Mouse (Mus musculus): ENCODE data around the gene Col5a1. TPM values are rescaled to one million over a fixed set of nuclear protein-coding genes. Genes with fewer than 3 reads are reported as not detected.

The Col5a1 gene
- polyA plus RNA-seq, 2 experiments, result 6.2 to 6.8 TPM

DNA sequence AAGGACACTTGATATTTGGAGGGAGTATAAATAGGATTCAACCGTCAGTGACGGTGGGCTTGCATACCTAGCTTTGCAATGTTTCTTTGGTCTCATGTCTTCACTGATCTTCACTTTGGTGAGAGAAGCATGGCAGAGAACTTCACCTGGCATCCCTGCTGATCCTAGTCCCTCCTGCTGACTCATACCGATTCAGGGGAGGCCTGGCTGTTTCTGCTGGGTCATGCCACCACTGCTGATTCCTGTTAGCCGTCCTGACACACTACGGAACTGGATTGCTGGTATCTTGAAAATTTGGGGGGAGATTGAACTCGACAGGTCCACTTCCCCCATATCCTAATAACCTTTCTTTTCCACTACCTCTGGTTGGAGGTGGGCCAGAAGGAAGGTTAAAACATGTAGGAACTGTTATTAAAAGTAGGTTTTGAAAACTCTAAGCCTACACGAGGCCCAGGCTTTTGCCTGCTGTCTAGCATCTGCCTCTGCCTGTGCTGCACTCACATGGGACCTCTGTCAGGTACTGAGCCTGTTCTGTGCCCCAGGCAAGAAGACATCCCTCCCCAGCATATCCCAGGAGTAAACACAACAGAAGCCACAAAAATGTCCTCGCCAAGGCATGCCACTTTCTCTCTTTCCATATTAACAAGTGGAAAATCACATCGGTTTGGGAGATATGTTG lies 158.8 kb downstream of the Col5a1 start:
- Histone ChIP-seq H3K9me3 (ENCODE audit: control insufficient read depth, low read length) (no peaks in the 10 kb centered on the region), H3K27ac (peak overlapping the region; percentile 74), H3K4me2 (ENCODE audit: low read depth) (0 out of 2 replicates have a peak overlapping the region, but pooled peaks have one; percentile 1), H3K36me3 (replicated peaks; ENCODE audit: control insufficient read depth, insufficient read depth, low read depth) (no peaks in the 10 kb centered on the region), H3K9ac (replicated peaks) (peak overlapping the region; percentile 31), H3K4me1 (replicated peaks; ENCODE audit: control insufficient read depth in 2 of 2, insufficient read depth in 2 of 2, low read length in 1 of 2) (peaks cover 11 to 25% of the 10 kb centered on the region in 2 experiments), H3K4me3 (ENCODE audit: insufficient read depth in 1 of 2, low read depth in 2 of 2, low read length in 2 of 2) (no peak overlapping the region), H3K27me3 (ENCODE audit: control insufficient read depth, insufficient read depth, low read length) (no peaks in the 10 kb centered on the region)
- TF ChIP-seq EP300 (IDR thresholded peaks at IDR 0.05; ENCODE audit: low read depth), result no peak; the same call in 1 of the 2 replicates
- ATAC-seq (ENCODE audit: insufficient read depth), result peak; percentile 79
- WGBS (ENCODE audit: insufficient replicate concordance), result 78% methylated on average over 9 of the region's 9 CpGs
- peak in 2 of 3 experiments; percentile 39 to 45 for DNase-seq (ENCODE audit: low read depth in 3 of 3, low spot score in 3 of 3)

DNA sequence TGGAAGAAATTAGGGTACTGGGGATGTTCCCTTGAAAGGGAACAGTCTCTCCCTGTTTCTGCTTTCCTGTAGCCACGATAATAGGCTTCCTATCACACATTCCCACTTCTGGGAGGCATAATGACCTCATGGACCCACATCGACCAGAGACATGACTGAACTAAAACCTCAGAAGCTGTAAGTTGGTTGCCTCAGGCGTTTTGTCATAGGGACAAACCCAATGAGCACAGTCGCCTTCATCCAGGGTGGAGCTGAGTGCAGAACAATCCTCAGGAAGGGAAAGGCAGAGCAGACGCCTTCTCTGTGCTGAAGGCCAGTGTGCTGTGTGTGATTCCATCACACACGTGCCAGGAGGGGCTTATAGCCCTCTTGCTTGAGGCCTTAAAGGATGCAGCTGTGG lies 160.1 kb downstream of the Col5a1 start:
- H3K4me1 ChIP-seq (replicated peaks; ENCODE audit: control insufficient read depth in 2 of 2, insufficient read depth in 2 of 2, low read length in 1 of 2), result peaks cover 11 to 25% of the 10 kb centered on the region in 2 experiments
- H3K4me3 ChIP-seq (ENCODE audit: insufficient read depth in 1 of 2, low read depth in 2 of 2, low read length in 2 of 2), result no peak overlapping the region
- no peaks in the 10 kb centered on the region for H3K36me3 ChIP-seq (replicated peaks; ENCODE audit: control insufficient read depth, insufficient read depth, low read depth)
- H3K27ac ChIP-seq, result no peak overlapping the region; the same call in 1 of the 2 replicates
- no peaks in the 10 kb centered on the region for H3K27me3 ChIP-seq (ENCODE audit: control insufficient read depth, insufficient read depth, low read length)
- 61% methylated on average over 6 of the region's 6 CpGs for WGBS (ENCODE audit: insufficient replicate concordance)
- DNase-seq (ENCODE audit: low read depth in 3 of 3, low spot score in 3 of 3) (no peak), ATAC-seq (ENCODE audit: insufficient read depth) (no peak)
- TF ChIP-seq CTCF (IDR thresholded peaks at IDR 0.05; ENCODE audit: low read depth), result no peak
- TF ChIP-seq EP300 (IDR thresholded peaks at IDR 0.05; ENCODE audit: low read depth), result no peak
- H3K9me3 ChIP-seq (ENCODE audit: control insufficient read depth, low read length), result no peaks in the 10 kb centered on the region
- H3K9ac ChIP-seq (replicated peaks), result no peak overlapping the region
- no peak overlapping the region for H3K4me2 ChIP-seq (ENCODE audit: low read depth)

DNA sequence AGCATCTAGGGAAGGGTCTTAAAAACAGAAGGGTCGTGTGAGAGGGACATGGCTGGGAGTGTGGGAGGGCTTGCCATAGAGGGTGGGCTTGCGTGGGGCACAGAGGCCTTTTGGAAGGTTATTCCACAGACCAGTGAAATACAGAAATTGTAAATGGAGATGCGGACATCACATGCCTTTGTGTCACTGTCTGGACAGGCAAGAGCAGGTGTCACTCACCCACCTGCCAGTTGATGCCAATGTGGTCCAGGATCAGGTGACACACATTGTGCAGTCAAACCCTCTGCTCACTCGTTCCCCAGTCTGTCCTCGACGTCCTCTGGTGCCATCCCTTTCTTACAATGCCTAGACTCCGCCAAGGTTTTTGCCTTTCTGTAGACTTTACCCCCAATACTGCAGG lies 160.9 kb downstream of the Col5a1 start:
- H3K27me3 ChIP-seq (ENCODE audit: control insufficient read depth, insufficient read depth, low read length), result no peaks in the 10 kb centered on the region
- no peak for ATAC-seq (ENCODE audit: insufficient read depth)
- no peaks in the 10 kb centered on the region for H3K9me3 ChIP-seq (ENCODE audit: control insufficient read depth, low read length)
- no peaks in the 10 kb centered on the region for H3K36me3 ChIP-seq (replicated peaks; ENCODE audit: control insufficient read depth, insufficient read depth, low read depth)
- no peak overlapping the region for H3K27ac ChIP-seq
- DNase-seq (ENCODE audit: low read depth in 3 of 3, low spot score in 3 of 3), result no peak
- WGBS (ENCODE audit: insufficient replicate concordance), result 65% methylated on average over 7 of the region's 7 CpGs
- H3K4me1 ChIP-seq (replicated peaks; ENCODE audit: control insufficient read depth in 2 of 2, insufficient read depth in 2 of 2, low read length in 1 of 2), result peaks cover 11 to 25% of the 10 kb centered on the region in 2 experiments
- no peak overlapping the region for H3K4me2 ChIP-seq (ENCODE audit: low read depth)
- no peak overlapping the region for H3K4me3 ChIP-seq (ENCODE audit: insufficient read depth in 1 of 2, low read depth in 2 of 2, low read length in 2 of 2)
- no peak overlapping the region for H3K9ac ChIP-seq (replicated peaks)
- TF ChIP-seq CTCF (IDR thresholded peaks at IDR 0.05; ENCODE audit: low read depth) (no peak), EP300 (IDR thresholded peaks at IDR 0.05; ENCODE audit: low read depth) (no peak)

DNA sequence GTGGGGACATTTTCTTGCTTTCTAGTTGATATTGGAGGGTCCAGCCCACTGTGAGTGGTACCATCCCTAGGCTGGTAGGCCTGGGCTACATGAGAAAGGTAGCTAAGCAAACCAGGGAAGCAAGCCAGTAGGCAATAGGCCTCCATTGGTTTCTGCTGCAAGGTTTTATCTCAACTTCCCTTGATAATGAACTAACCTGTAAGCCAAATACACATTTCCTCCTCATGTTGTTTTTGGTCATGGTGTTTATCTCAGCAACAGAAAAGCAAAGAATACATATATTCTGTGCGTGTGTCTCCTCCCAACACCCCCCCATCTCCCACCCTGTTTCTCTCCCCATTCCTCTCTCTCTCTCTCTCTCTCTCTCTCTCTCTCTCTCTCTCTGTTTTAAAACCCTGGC lies 173.7 kb downstream of the Col5a1 start:
- ATAC-seq (ENCODE audit: insufficient read depth) (no peak), DNase-seq (ENCODE audit: low read depth in 3 of 3, low spot score in 3 of 3) (no peak)
- H3K9ac ChIP-seq (replicated peaks), result no peak overlapping the region
- peaks cover 25 to 29% of the 10 kb centered on the region in 2 experiments for H3K4me1 ChIP-seq (replicated peaks; ENCODE audit: control insufficient read depth in 2 of 2, insufficient read depth in 2 of 2, low read length in 1 of 2)
- H3K4me3 ChIP-seq (ENCODE audit: insufficient read depth in 1 of 2, low read depth in 2 of 2, low read length in 2 of 2), result no peak overlapping the region
- H3K36me3 ChIP-seq (replicated peaks; ENCODE audit: control insufficient read depth, insufficient read depth, low read depth), result no peaks in the 10 kb centered on the region
- no peak overlapping the region for H3K4me2 ChIP-seq (ENCODE audit: low read depth)
- no peaks in the 10 kb centered on the region for H3K27me3 ChIP-seq (ENCODE audit: control insufficient read depth, insufficient read depth, low read length)
- 46% methylated on average over 1 of the region's 1 CpGs for WGBS (ENCODE audit: insufficient replicate concordance)
- H3K9me3 ChIP-seq (ENCODE audit: control insufficient read depth, low read length), result no peaks in the 10 kb centered on the region
- TF ChIP-seq CTCF (IDR thresholded peaks at IDR 0.05; ENCODE audit: low read depth), result no peak
- no peak for TF ChIP-seq EP300 (IDR thresholded peaks at IDR 0.05; ENCODE audit: low read depth)
- H3K27ac ChIP-seq, result peak overlapping the region; percentile 49

DNA sequence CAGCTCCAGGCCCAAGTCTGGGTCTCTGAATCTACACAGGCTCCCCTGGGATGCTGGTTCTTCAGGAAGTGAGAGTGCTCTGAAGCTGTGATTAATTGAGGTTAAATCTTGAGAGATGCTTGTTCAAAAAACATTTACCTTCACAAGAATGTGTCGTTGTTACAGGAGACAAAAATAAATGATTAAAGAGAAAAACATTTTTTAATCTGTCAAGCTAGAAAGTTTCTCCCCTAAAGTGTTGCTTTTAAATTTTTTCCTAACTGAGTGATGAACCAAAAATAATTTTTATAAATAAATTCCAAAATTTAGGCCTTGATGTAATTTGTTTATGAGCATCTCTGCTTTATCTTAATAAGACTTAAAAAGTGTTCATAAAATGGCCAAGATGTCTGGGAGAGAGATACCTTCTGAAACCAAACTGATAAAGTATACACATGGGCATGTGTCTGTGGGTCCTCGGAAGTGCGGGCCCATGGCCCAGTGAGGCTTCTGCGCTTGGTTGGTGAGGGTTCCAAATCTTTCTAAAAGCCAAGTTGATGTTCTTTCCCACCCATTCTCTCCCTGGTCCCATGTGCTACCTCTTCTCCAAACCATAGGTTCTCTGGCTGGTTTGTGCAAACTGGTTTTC lies 177.6 kb downstream of the Col5a1 start:
- peaks cover 64 to 68% of the 10 kb centered on the region in 2 experiments for H3K4me1 ChIP-seq (replicated peaks; ENCODE audit: control insufficient read depth in 2 of 2, insufficient read depth in 2 of 2, low read length in 1 of 2)
- H3K9ac ChIP-seq (replicated peaks), result peak overlapping the region; percentile 72
- peak overlapping the region; percentile 98 for H3K27ac ChIP-seq
- H3K4me2 ChIP-seq (ENCODE audit: low read depth), result peak overlapping the region; percentile 60
- DNase-seq (ENCODE audit: low read depth in 3 of 3, low spot score in 3 of 3) (peak; percentile 53 to 55 (median 54)), ATAC-seq (ENCODE audit: insufficient read depth) (peak; percentile 72)
- no peaks in the 10 kb centered on the region for H3K27me3 ChIP-seq (ENCODE audit: control insufficient read depth, insufficient read depth, low read length)
- no peak for TF ChIP-seq CTCF (IDR thresholded peaks at IDR 0.05; ENCODE audit: low read depth)
- TF ChIP-seq EP300 (IDR thresholded peaks at IDR 0.05; ENCODE audit: low read depth), result no peak
- H3K36me3 ChIP-seq (replicated peaks; ENCODE audit: control insufficient read depth, insufficient read depth, low read depth), result no peaks in the 10 kb centered on the region
- no peaks in the 10 kb centered on the region for H3K9me3 ChIP-seq (ENCODE audit: control insufficient read depth, low read length)
- no peak overlapping the region for H3K4me3 ChIP-seq (ENCODE audit: insufficient read depth in 1 of 2, low read depth in 2 of 2, low read length in 2 of 2)
- 24% methylated on average over 4 of the region's 4 CpGs for WGBS (ENCODE audit: insufficient replicate concordance)
